Mouse (Mus musculus): ENCODE data around the gene Gria1. TPM values are rescaled to one million over a fixed set of nuclear protein-coding genes. Genes with fewer than 3 reads are reported as not detected.

The Gria1 gene
- polyA plus RNA-seq, 1 experiment from 2014 or later = 2.5 TPM

DNA sequence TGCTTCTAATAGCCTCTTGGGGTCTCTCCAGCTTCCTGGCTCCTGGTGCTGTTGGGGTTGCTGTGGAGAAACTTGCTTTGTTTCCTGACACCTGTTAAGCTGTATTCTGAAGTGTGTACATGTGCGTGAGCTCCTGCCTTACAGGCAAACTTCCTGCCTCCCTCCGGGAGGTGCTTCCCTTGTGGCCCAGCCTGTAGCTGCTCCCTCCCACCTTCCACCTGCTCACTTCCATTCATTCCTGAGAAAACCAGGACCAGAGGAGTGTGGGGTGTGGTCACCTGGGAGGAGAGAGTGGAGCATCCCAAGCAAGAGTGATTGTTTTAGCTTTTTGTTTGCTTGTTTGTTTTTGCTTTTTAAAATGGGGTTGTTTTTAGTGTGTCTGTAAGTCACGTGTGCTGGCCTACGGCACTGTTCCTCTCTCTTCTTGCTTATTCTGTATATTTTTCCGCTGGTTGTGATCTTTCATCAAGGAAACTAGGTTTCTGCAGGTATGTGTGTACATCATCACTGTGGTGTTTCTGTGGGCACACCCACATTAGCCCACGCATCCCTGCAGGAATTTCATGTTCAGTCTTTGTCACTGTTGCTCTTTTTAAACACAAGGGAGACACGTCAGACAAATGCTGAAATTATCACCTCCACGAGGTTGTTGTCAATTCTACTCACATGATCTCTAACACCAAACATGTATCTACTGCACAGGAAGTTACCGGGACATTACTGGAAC is 2.4 kb downstream of the Gria1 start:
- ATAC-seq (ENCODE audit: low FRiP score, low read depth) = 0 out of 2 replicates have a peak, but pooled peaks have one; percentile 15
- Histone ChIP-seq H3K4me3 (no peak overlapping the region), H3K4me2 (replicated peaks) (no peak overlapping the region; the same call in 1 of the 2 replicates), H3K36me3 (no peaks in the 10 kb centered on the region), H3K4me1 (peaks cover 6% of the 10 kb centered on the region; the same call in 1 of the 2 replicates), H3K27me3 (peaks cover 36% of the 10 kb centered on the region), H3K27ac (no peak overlapping the region), H3K9ac (no peak overlapping the region), H3K9me3 (no peaks in the 10 kb centered on the region)
- WGBS = 55% methylated on average over 9 of the region's 9 CpGs

DNA sequence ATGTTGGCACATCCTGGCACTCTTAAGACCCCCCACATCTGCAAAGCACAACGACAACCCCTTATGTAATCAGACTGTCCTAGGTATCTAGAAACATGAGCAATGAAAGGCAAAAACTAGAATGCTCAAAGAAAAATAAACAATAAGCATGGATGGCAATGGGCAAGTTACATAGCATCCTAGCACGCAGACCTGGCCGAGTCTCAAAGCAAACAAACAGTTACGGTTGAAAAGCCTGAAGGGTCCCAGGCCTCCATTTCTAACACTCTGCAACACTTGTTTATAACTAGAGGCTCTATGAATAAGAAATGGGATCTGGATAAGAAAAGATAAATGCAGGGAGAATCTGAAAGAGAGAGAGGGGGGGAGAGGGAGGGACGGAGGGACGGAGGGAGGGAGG is 3.2 kb downstream of the Gria1 start:
- Histone ChIP-seq H3K9me3 (no peaks in the 10 kb centered on the region), H3K4me1 (peaks cover 6% of the 10 kb centered on the region; the same call in 1 of the 2 replicates), H3K9ac (no peak overlapping the region), H3K4me2 (replicated peaks) (no peak overlapping the region), H3K36me3 (no peaks in the 10 kb centered on the region), H3K27ac (no peak overlapping the region), H3K4me3 (no peak overlapping the region), H3K27me3 (peaks cover 36% of the 10 kb centered on the region)
- ATAC-seq (ENCODE audit: low FRiP score, low read depth) = no peak
- WGBS = 81% methylated on average over 6 of the region's 6 CpGs

GRCm38 (mm10) chr11:57018536-57018935 is 7.3 kb downstream of the Gria1 start:
- Histone ChIP-seq H3K9ac (no peak overlapping the region), H3K9me3 (no peaks in the 10 kb centered on the region), H3K4me3 (no peak overlapping the region), H3K36me3 (no peaks in the 10 kb centered on the region), H3K27me3 (peaks cover under 1% of the 10 kb centered on the region), H3K4me1 (peaks cover 3% of the 10 kb centered on the region; the same call in 1 of the 2 replicates), H3K27ac (no peak overlapping the region), H3K4me2 (replicated peaks) (no peak overlapping the region)
- 70% methylated on average over 4 of the region's 4 CpGs for WGBS
- no peak for ATAC-seq (ENCODE audit: low FRiP score, low read depth)

DNA sequence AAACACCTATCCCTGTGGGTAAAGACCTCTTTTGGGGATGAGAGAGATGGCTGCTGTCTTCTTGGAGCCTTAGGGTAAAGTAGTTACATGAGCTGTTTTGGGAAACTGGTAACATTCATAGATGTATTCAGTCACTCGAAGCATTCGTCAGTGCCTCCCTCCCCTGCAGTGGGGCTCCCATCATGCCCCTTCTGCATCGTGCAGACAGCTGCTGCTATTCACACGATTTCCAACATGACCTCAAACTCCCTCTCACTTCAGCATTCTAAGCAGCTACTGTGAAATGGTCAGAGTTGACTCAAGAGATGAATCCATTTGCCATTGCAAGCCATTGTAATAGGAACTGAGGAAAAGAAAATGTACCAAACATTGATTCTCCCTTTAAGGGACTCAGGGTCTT is 11.2 kb downstream of the Gria1 start:
- H3K27me3 ChIP-seq = no peaks in the 10 kb centered on the region
- ATAC-seq (ENCODE audit: low FRiP score, low read depth) = no peak
- H3K9me3 ChIP-seq = no peaks in the 10 kb centered on the region
- no peak overlapping the region for H3K4me3 ChIP-seq
- no peak overlapping the region for H3K4me2 ChIP-seq (replicated peaks)
- H3K9ac ChIP-seq = no peak overlapping the region
- no peaks in the 10 kb centered on the region for H3K36me3 ChIP-seq
- H3K4me1 ChIP-seq = no peaks in the 10 kb centered on the region
- no peak overlapping the region for H3K27ac ChIP-seq
- WGBS = 64% methylated on average over 4 of the region's 4 CpGs

- no peak overlapping the region for H3K27ac ChIP-seq
- H3K36me3 ChIP-seq = no peaks in the 10 kb centered on the region
- no peaks in the 10 kb centered on the region for H3K9me3 ChIP-seq
- no peaks in the 10 kb centered on the region for H3K27me3 ChIP-seq
- H3K9ac ChIP-seq = no peak overlapping the region
- WGBS = 48% methylated on average over 5 of the region's 5 CpGs
- no peak for ATAC-seq (ENCODE audit: low FRiP score, low read depth)
- H3K4me2 ChIP-seq (replicated peaks) = no peak overlapping the region
- H3K4me3 ChIP-seq = no peak overlapping the region
- no peaks in the 10 kb centered on the region for H3K4me1 ChIP-seq
Observed at GRCm38 (mm10) chr11:57030448-57030847, 19.3 kb downstream of the Gria1 start.

DNA sequence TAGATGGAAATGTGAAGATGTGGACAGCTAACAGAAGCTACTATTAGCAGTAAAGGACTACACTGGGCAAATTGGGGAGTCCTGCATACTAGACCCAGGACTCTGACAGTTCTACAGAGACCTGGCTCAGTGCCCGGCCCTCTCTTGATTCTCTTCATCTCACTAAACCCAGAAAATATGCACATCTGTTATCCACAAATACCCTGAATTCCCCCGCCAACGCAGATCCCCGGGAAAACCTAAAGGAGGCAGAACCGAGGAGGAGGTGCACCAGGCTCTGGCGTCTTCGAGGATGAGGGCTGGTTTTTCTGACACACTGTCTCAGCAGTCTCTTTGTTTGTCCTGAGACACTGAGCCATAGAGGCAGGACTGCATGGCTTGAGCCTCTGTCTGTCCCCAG is 27.6 kb downstream of the Gria1 start:
- Histone ChIP-seq H3K4me1 (no peaks in the 10 kb centered on the region), H3K9ac (no peak overlapping the region), H3K36me3 (no peaks in the 10 kb centered on the region), H3K9me3 (no peaks in the 10 kb centered on the region), H3K27me3 (no peaks in the 10 kb centered on the region), H3K27ac (no peak overlapping the region), H3K4me3 (no peak overlapping the region), H3K4me2 (replicated peaks) (no peak overlapping the region)
- ATAC-seq (ENCODE audit: low FRiP score, low read depth) = no peak
- 43% methylated on average over 7 of the region's 7 CpGs for WGBS

- Histone ChIP-seq H3K4me2 (replicated peaks) (no peak overlapping the region), H3K36me3 (no peaks in the 10 kb centered on the region), H3K4me1 (no peaks in the 10 kb centered on the region), H3K9me3 (no peaks in the 10 kb centered on the region), H3K4me3 (no peak overlapping the region), H3K9ac (no peak overlapping the region), H3K27ac (no peak overlapping the region), H3K27me3 (no peaks in the 10 kb centered on the region)
- ATAC-seq (ENCODE audit: low FRiP score, low read depth) = no peak
- WGBS = 79% methylated on average over 8 of the region's 8 CpGs
Observed at GRCm38 (mm10) chr11:57039306-57039705, 28.1 kb downstream of the Gria1 start.

DNA sequence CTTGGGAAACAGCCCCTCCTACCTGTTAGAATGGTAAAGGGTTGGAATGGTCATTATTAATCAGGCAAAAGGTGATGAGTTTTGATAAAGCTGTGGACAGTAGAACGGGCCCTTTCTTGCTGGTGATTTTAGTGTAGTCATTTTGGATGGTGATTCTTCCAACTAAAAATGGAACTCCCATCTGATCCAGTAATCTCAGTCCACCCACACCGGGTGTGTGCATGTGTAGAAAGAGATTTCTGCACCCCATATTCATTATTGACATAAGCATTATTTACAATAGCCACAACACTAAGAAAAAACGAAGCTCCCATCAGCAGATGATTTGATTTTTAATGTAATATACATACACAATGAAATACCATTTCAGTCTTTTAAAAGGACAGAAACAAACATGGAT is 30.9 kb downstream of the Gria1 start:
- Histone ChIP-seq H3K9me3 (no peaks in the 10 kb centered on the region), H3K27me3 (no peaks in the 10 kb centered on the region), H3K9ac (no peak overlapping the region), H3K27ac (no peak overlapping the region), H3K36me3 (no peaks in the 10 kb centered on the region), H3K4me3 (no peak overlapping the region), H3K4me2 (replicated peaks) (no peak overlapping the region), H3K4me1 (no peaks in the 10 kb centered on the region)
- ATAC-seq (ENCODE audit: low FRiP score, low read depth) = no peak
- 83% methylated on average over 3 of the region's 3 CpGs for WGBS

DNA sequence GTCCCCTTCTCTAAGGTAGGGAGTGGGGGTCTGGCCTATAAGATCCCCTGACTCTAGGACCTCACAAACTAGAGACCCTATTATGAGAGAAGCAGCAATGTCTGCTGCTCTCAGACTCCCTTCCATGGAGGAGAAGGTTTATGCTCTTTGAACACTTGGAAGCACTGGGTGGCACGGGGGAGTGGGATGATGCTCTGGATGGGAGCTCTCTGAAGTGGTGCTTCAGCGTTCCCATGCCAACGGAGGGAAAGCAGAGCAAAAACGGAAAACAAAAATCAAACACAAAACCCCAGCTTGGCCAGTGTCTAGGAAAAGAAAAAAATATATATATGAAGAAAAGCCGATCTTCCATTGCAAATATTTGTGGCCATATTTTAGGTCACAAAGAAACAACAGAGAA is 33.0 kb downstream of the Gria1 start:
- H3K36me3 ChIP-seq = no peaks in the 10 kb centered on the region
- H3K27me3 ChIP-seq = no peaks in the 10 kb centered on the region
- no peak for ATAC-seq (ENCODE audit: low FRiP score, low read depth)
- no peak overlapping the region for H3K27ac ChIP-seq
- H3K4me1 ChIP-seq = no peaks in the 10 kb centered on the region
- H3K9me3 ChIP-seq = no peaks in the 10 kb centered on the region
- H3K4me2 ChIP-seq (replicated peaks) = no peak overlapping the region
- 77% methylated on average over 5 of the region's 5 CpGs for WGBS
- H3K9ac ChIP-seq = no peak overlapping the region
- H3K4me3 ChIP-seq = no peak overlapping the region

GRCm38 (mm10) chr11:57051666-57052562 is 40.7 kb downstream of the Gria1 start:
- 80% methylated on average over 6 of the region's 6 CpGs for WGBS
- Histone ChIP-seq H3K4me1 (no peaks in the 10 kb centered on the region), H3K4me3 (no peak overlapping the region), H3K27me3 (no peaks in the 10 kb centered on the region), H3K9ac (no peak overlapping the region), H3K9me3 (no peaks in the 10 kb centered on the region), H3K36me3 (no peaks in the 10 kb centered on the region), H3K4me2 (replicated peaks) (no peak overlapping the region), H3K27ac (no peak overlapping the region)
- no peak for ATAC-seq (ENCODE audit: low FRiP score, low read depth)

DNA sequence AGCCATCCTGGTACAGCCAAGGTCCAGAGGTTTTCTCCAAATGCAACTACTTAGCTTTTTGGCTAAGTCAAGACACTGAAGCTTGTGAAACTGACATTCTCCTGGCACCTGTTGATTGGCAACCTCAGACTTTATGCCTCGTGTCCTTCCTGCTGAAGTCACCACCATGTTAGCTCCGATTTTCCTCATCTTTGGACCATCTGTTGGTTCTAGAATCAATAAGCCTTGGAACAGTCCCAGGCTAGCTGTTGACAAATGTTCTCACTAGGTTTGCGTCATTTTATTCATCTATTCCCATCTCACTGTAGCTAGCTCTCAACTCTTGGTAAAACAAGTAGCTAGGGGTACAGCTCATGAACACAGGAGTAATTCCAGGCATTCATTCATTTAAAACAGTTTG is 51.3 kb downstream of the Gria1 start:
- Histone ChIP-seq H3K4me2 (replicated peaks) (no peak overlapping the region), H3K9ac (no peak overlapping the region), H3K27me3 (no peaks in the 10 kb centered on the region), H3K36me3 (no peaks in the 10 kb centered on the region), H3K4me3 (no peak overlapping the region), H3K4me1 (no peaks in the 10 kb centered on the region), H3K27ac (no peak overlapping the region), H3K9me3 (no peaks in the 10 kb centered on the region)
- ATAC-seq (ENCODE audit: low FRiP score, low read depth) = no peak
- 82% methylated on average over 3 of the region's 3 CpGs for WGBS

- no peak overlapping the region for H3K4me3 ChIP-seq
- WGBS = 83% methylated on average over 8 of the region's 8 CpGs
- no peaks in the 10 kb centered on the region for H3K27me3 ChIP-seq
- no peaks in the 10 kb centered on the region for H3K36me3 ChIP-seq
- no peak overlapping the region for H3K27ac ChIP-seq
- no peak overlapping the region for H3K9ac ChIP-seq
- no peaks in the 10 kb centered on the region for H3K4me1 ChIP-seq
- no peak overlapping the region for H3K4me2 ChIP-seq (replicated peaks)
- ATAC-seq (ENCODE audit: low FRiP score, low read depth) = no peak
- no peaks in the 10 kb centered on the region for H3K9me3 ChIP-seq
Observed at GRCm38 (mm10) chr11:57070196-57070901, 59.2 kb downstream of the Gria1 start.
